Mouse (Mus musculus): ENCODE measurements at regions not wholly inside any gene's neighbourhood (a gene's known extent, or its start where the extent isn't known, plus 50 kb on each side); places are given as distances from the start of the nearest gene placed in this dataset.

GRCm38 (mm10) chr1:57666179-57666693 is 107.7 kb upstream of the Spats2l start:
- no peak for DNase-seq

GRCm38 (mm10) chr1:57673415-57673814 is 100.5 kb upstream of the Spats2l start:
- DNase-seq: no peak

DNA sequence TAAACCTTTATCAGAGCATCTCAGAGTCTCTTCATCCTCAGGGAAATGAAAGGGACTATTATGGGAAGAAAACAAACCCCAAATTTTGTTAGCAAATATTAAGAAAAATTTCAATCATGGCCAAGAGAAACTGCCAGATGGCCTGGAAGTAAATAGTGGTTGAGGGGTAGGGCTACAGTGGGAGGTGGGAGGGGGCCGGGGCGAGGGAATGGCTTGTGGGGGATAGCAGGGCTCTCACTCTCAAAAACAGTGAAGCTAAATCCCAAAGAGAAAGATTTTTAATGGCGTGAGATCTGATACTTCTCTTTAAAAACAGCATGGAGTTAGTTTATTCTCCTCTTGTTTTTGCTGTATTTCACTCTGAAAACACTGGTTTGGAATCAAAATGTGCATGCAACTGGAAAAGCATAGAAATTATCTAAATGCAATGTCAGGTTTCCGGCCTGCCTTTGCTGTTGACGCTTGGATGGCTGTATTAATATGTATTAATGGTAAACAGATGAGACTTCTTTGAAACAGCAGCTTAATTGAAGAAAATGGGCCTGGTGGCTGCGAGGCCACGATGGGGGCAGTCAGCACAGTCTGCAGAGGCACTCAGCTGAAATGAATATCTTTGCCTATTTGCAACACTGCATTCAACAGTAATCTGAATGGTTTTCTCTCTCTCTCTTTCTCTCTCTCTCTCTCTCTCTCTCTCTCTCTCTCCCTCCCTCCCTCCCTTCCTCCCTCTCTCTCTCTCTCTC is 99.8 kb upstream of the Spats2l start:
- no peak for DNase-seq

DNA sequence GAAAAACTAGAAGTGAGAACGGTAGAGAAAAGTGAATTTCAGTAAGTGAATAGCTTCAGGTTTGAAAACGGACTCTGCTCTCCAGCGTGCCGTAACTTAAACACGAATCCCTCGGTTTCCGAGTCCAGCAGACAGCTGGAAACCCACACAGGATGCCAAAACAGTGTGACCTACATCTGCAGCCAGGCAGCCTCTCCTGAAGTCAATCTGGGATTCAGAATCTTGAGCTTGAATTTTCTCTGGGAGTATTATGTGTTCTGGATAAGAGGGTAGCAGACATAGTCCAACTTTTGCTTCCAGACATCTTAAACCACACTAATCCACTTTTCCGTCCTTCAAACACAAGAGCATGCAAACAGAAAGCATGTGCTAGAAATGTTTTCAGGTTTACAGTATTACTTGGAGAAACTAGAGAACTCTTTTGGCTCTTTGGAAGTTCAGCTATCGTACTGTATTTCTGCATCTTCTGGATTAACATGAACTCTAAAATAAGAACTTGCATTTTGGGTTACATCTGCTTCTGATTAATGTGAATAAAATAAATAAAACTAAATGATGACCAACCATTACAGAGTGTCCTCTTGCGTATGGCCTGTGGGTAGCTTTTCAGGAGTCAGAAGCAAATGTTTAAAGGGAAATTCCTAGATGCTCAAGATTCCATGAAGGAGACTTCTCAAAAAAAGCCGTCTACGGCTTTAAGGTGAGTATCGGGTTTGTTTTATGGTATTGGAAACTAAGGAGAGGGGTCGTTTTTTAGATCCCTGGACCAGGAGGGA is 89.4 kb upstream of the Spats2l start:
- DNase-seq: peak; percentile 12

DNA sequence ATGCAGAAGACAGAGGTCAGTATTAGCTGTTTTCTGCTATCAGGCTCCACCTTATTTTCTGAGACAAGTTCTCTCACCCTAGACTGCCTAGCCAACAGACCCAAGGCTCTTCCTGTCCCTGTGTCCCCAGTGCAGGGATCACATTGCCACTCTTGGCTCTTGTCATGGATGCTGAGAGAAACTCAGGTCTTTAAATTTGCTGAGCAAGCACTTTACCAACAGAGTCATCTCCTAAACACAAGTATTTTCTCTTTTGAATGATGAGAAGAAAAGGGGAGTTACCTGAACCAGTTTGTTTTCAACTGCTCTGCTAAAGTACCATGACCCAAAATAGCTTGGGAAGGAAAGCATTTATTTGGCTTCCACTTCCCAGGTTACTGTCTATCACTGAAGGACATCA is 84.7 kb upstream of the Spats2l start:
- DNase-seq: no peak

GRCm38 (mm10) chr1:57707906-57708305 is 66.1 kb upstream of the Spats2l start:
- no peak for DNase-seq

DNA sequence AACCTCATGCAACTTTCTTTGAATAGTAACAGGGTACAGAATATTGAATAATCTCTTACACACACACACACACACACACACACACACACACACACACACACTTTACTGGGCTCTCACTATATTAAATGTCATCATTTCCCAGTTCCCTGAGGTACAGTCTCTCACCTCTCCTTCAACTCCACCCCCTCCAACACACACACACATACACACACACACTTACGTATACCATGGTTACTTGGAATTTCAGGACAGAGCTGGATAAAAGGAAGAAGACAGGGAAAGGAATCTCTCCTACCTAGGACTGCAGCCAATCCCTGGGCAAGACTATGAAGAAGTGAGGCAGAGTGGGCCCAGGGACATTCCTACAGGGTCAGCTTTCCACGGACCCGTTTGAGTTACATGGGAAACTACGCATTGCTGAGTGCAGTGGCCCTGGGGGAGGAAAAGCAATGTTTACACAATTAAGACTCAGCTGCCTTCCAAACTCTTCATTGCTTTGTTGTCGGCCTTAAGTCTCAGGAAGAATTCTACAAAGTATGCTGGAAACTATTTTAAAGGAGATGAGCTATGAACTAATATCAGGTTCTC is 61.0 kb upstream of the Spats2l start:
- peak; percentile 9 for DNase-seq

GRCm38 (mm10) chr1:57717139-57717800 is 56.7 kb upstream of the Spats2l start:
- DNase-seq: peak; percentile 10

DNA sequence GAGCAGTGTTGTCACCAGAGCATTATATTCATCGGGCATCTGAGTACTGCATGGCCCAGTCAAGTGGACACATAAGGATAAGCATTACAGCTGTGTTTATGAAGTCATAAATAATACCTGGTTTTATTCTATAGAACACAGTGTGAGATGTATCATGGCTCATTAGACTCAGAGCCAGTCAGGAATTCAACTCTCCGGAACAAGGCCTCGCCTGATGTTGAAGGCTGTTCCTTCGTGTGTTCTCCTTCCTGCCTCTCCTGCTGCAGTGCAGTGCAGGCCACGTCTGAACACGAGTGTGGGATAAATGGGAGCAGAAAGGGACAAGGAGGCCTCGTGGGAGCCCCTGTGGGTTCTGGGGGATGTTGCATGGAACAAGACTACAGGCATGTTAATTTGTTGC is 55.6 kb upstream of the Spats2l start:
- DNase-seq: no peak
